Mouse (Mus musculus) neural tube, embryonic 15.5 days (tissue): ENCODE data around the gene Enc1. TPM values are rescaled to one million over a fixed set of nuclear protein-coding genes. Genes with fewer than 3 reads are reported as not detected.

ENCODE experiments used
- ATAC-seq: fragments of 200-750 bp; cut with Nextera tagmentation; 2 replicates; pipeline ENCODE4 v1.8.0; 2017; ENCODE audit warnings: mild to moderate bottlenecking, moderate TSS enrichment, moderate library complexity; ENCODE audit not compliant: low FRiP score
- H3K27ac ChIP-seq: fragments of 300-500 bp; sonication (generic); replicated peaks from 2 replicates; pipeline ENCODE4 v1.5.1; 2015; ENCODE audit warnings: mild to moderate bottlenecking, inconsistent platforms
- H3K27me3 ChIP-seq: fragments of 300-500 bp; sonication (generic); replicated peaks from 2 replicates; pipeline ENCODE4 v1.6.1; 2015; ENCODE audit warnings: inconsistent platforms
- H3K36me3 ChIP-seq: fragments of 300-500 bp; sonication (generic); 2 replicates; pipeline ENCODE4 v1.6.1; 2015; ENCODE audit warnings: inconsistent platforms
- H3K4me1 ChIP-seq: fragments of 300-500 bp; sonication (generic); 2 replicates; pipeline ENCODE4 v1.6.1; 2015; ENCODE audit warnings: inconsistent platforms
- H3K4me2 ChIP-seq: fragments of 300-500 bp; sonication (generic); 2 replicates; pipeline ENCODE4 v1.6.1; 2015; ENCODE audit warnings: inconsistent platforms, mild to moderate bottlenecking, moderate library complexity
- H3K4me3 ChIP-seq: fragments of 300-500 bp; sonication (generic); replicated peaks from 2 replicates; pipeline ENCODE4 v1.5.1; 2015; ENCODE audit warnings: mild to moderate bottlenecking, inconsistent platforms
- H3K9ac ChIP-seq: fragments of 300-500 bp; sonication (generic); replicated peaks from 2 replicates; pipeline ENCODE4 v1.6.1; 2015; ENCODE audit warnings: mild to moderate bottlenecking, inconsistent platforms
- H3K9me3 ChIP-seq: fragments of 300-500 bp; sonication (generic); replicated peaks from 2 replicates; pipeline ENCODE4 v1.6.1; 2016; ENCODE audit warnings: inconsistent platforms
- WGBS: fragments of 180-500 bp; shearing (Covaris S2); methylation state at CpG from one replicate; pipeline ENCODE4 v1.1.7; 2015; ENCODE audit warnings: mixed read lengths; 5-methylcytosine and 5-hydroxymethylcytosine counted together
- polyA plus RNA-seq: library from polyadenylated mRNA; unstranded; fragments of >200 nt; fragmentation: Nextera tagmentation; extraction: Ambion mirVana; gene quantifications from 2 replicates; pipeline ENCODE4 v1.2.1, GENCODE M21; 2015

Gene Enc1
- polyA plus RNA-seq, 1 experiment from 2014 or later: 79.2 TPM

DNA sequence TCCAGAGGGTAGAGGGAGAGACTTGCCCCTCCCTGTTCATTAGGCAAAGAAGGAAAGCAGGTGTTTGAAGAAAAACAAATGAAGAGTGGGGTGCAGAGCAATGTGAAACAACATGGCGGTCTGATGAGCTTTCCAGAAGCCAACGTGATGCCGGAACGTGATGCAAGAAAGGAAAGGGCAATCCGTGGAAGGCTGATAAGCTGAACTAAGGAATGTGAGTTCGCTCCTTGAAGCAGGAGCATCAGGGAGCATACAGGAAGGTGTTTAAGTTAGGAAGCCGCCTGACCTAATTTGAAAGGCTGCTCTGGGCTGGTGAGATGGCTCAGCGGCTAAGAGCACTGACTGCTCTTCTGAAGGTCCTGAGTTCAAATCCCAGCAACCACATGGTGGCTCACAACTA lies 55.4 kb downstream of the Enc1 start:
- H3K27ac ChIP-seq: no peak overlapping the region
- H3K4me1 ChIP-seq: peaks cover 19% of the 10 kb centered on the region
- no peaks in the 10 kb centered on the region for H3K36me3 ChIP-seq
- no peak overlapping the region for H3K4me3 ChIP-seq
- WGBS: 90% methylated on average over 8 of the region's 8 CpGs
- no peak overlapping the region for H3K9ac ChIP-seq
- no peak overlapping the region for H3K4me2 ChIP-seq
- no peak for ATAC-seq
- no peaks in the 10 kb centered on the region for H3K27me3 ChIP-seq
- H3K9me3 ChIP-seq: no peaks in the 10 kb centered on the region

DNA sequence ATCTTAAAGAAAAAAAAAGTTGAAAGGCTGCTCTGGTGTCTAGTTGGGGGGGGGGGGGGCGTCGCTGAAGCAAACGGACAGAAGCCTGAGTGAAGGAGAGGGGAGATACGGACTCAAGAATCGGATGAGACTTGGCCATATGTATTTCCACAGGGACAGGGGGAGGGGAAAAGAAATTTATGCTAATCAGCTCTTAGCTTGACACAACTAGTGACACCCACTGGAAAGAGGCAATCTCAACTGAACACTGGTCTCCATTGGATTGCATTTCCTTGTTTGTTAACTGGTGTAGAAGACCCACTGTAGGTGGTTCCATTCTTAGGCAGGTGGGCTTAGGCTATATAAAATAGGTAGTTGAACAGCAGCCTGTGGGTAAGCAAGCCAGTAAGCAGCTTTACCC lies 55.9 kb downstream of the Enc1 start:
- no peaks in the 10 kb centered on the region for H3K36me3 ChIP-seq
- 74% methylated on average over 3 of the region's 5 CpGs for WGBS

DNA sequence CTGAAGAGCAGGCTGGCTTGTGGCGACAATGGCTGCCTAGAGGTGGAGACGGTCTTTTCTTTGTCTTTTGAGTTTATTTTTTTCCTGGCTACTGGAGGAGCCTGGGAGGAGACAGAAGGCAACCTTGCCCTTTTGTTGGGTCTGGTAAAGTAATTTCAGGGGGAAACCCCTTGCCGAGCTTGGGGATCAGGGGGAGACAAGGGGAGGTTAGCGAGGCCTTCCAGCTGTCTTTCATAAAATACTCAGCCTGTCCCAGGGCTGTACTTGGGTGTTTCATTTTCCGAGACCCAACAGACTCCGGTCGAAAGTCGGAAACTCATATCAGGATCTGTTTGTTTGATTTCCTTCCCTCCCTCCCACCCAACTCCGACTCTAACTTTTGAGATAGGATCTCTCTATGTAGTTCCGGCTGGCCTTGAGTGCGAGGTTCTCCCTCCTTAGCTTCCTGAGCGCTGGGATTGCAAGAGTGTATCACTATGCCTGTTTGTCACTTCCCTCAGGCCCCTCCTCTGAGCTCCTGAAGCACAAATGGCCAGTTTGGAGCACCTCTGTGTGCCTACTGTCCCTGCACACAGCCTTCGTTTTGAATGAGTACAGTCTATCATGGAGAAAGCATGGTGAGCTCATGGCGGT lies 56.6 kb downstream of the Enc1 start:
- no peak overlapping the region for H3K4me2 ChIP-seq
- 81% methylated on average over 14 of the region's 14 CpGs for WGBS
- no peak for ATAC-seq
- H3K27me3 ChIP-seq: no peaks in the 10 kb centered on the region
- no peak overlapping the region for H3K27ac ChIP-seq
- H3K9me3 ChIP-seq: no peaks in the 10 kb centered on the region
- no peaks in the 10 kb centered on the region for H3K36me3 ChIP-seq
- H3K4me1 ChIP-seq: peaks cover 9% of the 10 kb centered on the region
- no peak overlapping the region for H3K9ac ChIP-seq
- no peak overlapping the region for H3K4me3 ChIP-seq

More for the DNA sequence above, 55.9 kb downstream of the Enc1 start:
- Histone ChIP-seq H3K4me3 (no peak overlapping the region), H3K9me3 (no peaks in the 10 kb centered on the region), H3K4me1 (peaks cover 16% of the 10 kb centered on the region), H3K27me3 (no peaks in the 10 kb centered on the region), H3K27ac (no peak overlapping the region), H3K4me2 (no peak overlapping the region), H3K9ac (no peak overlapping the region)
- no peak for ATAC-seq

DNA sequence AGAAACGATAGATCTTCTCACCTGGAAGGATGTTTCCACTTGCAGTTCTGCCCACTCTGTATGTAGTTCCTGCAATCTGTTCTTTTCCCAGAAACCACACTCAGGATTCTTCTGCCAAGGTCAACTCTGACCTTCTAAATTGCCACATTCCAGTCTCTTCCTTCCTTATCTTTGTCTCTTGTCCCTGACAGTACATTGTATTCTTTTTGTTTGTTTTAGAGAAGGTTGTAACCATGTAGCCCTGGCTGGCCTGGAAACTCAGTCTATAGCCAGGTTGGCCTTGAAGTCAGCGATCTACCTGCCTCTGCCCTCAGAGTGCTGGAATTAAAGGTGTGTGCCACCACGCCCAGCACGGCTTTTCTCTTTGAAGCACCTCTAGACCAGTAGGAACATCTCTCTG lies 58.0 kb downstream of the Enc1 start:
- H3K4me3 ChIP-seq: no peak overlapping the region
- ATAC-seq: no peak
- H3K36me3 ChIP-seq: no peaks in the 10 kb centered on the region
- no peaks in the 10 kb centered on the region for H3K9me3 ChIP-seq
- no peak overlapping the region for H3K27ac ChIP-seq
- H3K27me3 ChIP-seq: no peaks in the 10 kb centered on the region
- no peak overlapping the region for H3K9ac ChIP-seq
- no peak overlapping the region for H3K4me2 ChIP-seq
- WGBS: 93% methylated on average over 4 of the region's 4 CpGs
- 0 out of 2 replicates have a peak, but pooled peaks cover 4% of the 10 kb centered on the region for H3K4me1 ChIP-seq

DNA sequence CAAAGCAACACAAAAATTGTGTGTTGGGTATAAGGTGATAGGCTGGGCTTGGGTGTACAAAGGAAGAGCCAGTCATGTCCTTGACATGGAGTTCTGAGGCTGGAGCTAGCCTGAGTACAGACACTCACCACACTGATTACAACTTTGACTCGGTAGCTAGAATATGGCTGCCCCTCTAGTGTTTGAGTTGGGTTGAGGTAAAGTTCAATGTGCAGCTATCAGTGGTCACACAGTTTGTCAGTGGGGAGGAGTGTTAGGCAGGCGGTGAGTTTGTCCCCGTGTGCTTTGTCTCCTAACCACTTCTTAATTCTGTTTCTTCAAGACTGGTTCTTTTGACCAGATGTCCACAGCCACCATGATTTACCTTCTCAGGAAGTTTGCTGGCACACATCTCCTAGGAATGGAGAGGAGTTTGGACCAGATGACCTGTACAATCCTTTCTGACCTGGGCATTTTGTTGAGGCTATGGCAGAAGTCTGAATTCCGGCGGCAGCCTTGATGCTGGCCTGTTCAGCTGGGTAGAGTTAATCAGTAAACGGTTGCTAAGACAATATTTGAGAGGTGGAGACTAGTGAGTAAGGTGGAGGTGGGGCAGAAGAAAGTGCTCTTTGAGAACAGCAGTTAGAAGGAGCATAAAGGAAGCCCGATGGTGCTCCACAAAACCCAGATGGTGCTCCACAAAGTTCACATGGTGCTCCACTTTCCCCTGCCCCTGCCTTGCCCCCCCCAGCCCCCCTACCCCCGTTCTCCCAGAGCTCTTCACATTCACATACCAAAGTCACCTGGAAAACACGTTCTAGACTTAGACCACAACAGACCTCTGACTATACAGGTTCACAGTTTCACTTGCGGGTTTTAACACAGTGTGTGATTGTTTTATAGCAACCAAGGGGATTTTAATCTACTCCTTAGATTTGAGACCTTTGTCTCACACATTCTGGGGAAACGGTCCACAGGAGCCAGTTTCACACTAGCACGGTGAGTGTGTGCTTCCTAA lies 59.3 kb downstream of the Enc1 start:
- WGBS: 76% methylated on average over 12 of the region's 12 CpGs
- no peak overlapping the region for H3K4me3 ChIP-seq
- H3K27ac ChIP-seq: no peak overlapping the region
- 0 out of 2 replicates have a peak, but pooled peaks cover 4% of the 10 kb centered on the region for H3K4me1 ChIP-seq
- no peaks in the 10 kb centered on the region for H3K9me3 ChIP-seq
- H3K4me2 ChIP-seq: no peak overlapping the region
- no peak overlapping the region for H3K9ac ChIP-seq
- H3K27me3 ChIP-seq: no peaks in the 10 kb centered on the region
- H3K36me3 ChIP-seq: no peaks in the 10 kb centered on the region
- ATAC-seq: no peak

Other genes with a start within 250 kb of the Enc1 start
- not detected in 2 replicates for gene 1700029F12Rik, start 206.7 kb upstream of the Enc1 start, polyA plus RNA-seq
- 25.9 and 30.5 TPM in 2 replicates for gene Fam169a, start 173.8 kb upstream of the Enc1 start, polyA plus RNA-seq
- gene Gm6169, start 141.9 kb upstream of the Enc1 start, polyA plus RNA-seq: 1.1 and 1.3 TPM in 2 replicates
- 34.2 and 34.3 TPM in 2 replicates for gene Gfm2, start 103.2 kb upstream of the Enc1 start, polyA plus RNA-seq
- 36.0 and 44.8 TPM in 2 replicates for gene Nsa2, start 103.2 kb upstream of the Enc1 start, polyA plus RNA-seq
- gene Hexb, start 42.7 kb upstream of the Enc1 start, polyA plus RNA-seq: 54.5 and 66.1 TPM in 2 replicates